Mouse (Mus musculus) olfactory bulb, adult 2 months (tissue): ENCODE data around the gene Dnajb2.

Experiments
- CTCF ChIP-seq: fragments of 200-500 bp; IDR thresholded peaks from 2 replicates; pipeline ENCODE4 v1.5.1; 2012; ENCODE audit warnings: low read depth, mild to moderate bottlenecking, low read length, moderate library complexity; ENCODE audit not compliant: insufficient read depth
- POLR2A ChIP-seq: fragments of 200-500 bp; IDR thresholded peaks from 2 replicates; pipeline ENCODE4 v1.6.1; 2012; ENCODE audit warnings: mild to moderate bottlenecking, low read depth, low read length, moderate library complexity; ENCODE audit not compliant: insufficient read depth

- TF ChIP-seq CTCF, result no peak
- TF ChIP-seq POLR2A, result no peak
These were observed 45.6 kb upstream of the Dnajb2 start for GRCm38 (mm10) chr1:75190577-75190976.
